Mouse (Mus musculus) c-Kit-positive CD71-positive TER-119-positive erythroid progenitor cells, embryonic 14.5 days (primary cell): Measurements from ENCODE around the gene Sft2d2.

Experiments used
- DNase-seq: peaks from one replicate; pipeline ENCODE4 v3.0.0-alpha.2; 2013; ENCODE audit warnings: low spot score

Gene Sft2d2

GRCm38 (mm10) chr1:165193880-165194661, at the start of gene Sft2d2:
Sft2d2 (minus strand) TSS chr1:165194438.
- DNase-seq: peak; percentile 87

GRCm38 (mm10) chr1:165236321-165237298, 42.4 kb upstream of the Sft2d2 start, which contains the start of gene Tiprl:
Tiprl (minus strand) TSS chr1:165236996.
- peak; percentile 95 for DNase-seq

GRCm38 (mm10) chr1:165235846-165236245, 41.6 kb upstream of the Sft2d2 start:
- no peak for DNase-seq

GRCm38 (mm10) chr1:165233806-165234205, 39.6 kb upstream of the Sft2d2 start:
- no peak for DNase-seq

- DNase-seq: no peak
These were observed 36.5 kb upstream of the Sft2d2 start for GRCm38 (mm10) chr1:165230691-165231090.

- no peak for DNase-seq
These were observed 35.3 kb upstream of the Sft2d2 start for GRCm38 (mm10) chr1:165229577-165229976.

- no peak for DNase-seq
These were observed 22.9 kb upstream of the Sft2d2 start for GRCm38 (mm10) chr1:165217023-165217589.

GRCm38 (mm10) chr1:165215831-165216230, 21.6 kb upstream of the Sft2d2 start:
- no peak for DNase-seq

GRCm38 (mm10) chr1:165205591-165205990, 11.4 kb upstream of the Sft2d2 start:
- no peak for DNase-seq

GRCm38 (mm10) chr1:165203488-165204035, 9.3 kb upstream of the Sft2d2 start:
- DNase-seq: no peak

- no peak for DNase-seq
These were observed 7.3 kb upstream of the Sft2d2 start for GRCm38 (mm10) chr1:165201445-165202012.

GRCm38 (mm10) chr1:165200748-165201147, 6.5 kb upstream of the Sft2d2 start:
- no peak for DNase-seq

GRCm38 (mm10) chr1:165199639-165200038, 5.4 kb upstream of the Sft2d2 start:
- no peak for DNase-seq

- no peak for DNase-seq
These were observed 4.7 kb upstream of the Sft2d2 start for GRCm38 (mm10) chr1:165198951-165199350.

- no peak for DNase-seq
These were observed 3.6 kb upstream of the Sft2d2 start for GRCm38 (mm10) chr1:165197875-165198274.

- no peak for DNase-seq
These were observed 1.2 kb upstream of the Sft2d2 start for GRCm38 (mm10) chr1:165195396-165195960.

- no peak for DNase-seq
These were observed 400 bp upstream of the Sft2d2 start for GRCm38 (mm10) chr1:165194662-165195013.

- peak; percentile 36 for DNase-seq
These were observed 812 bp downstream of the Sft2d2 start for GRCm38 (mm10) chr1:165193426-165193825.

- no peak for DNase-seq
These were observed 1.4 kb downstream of the Sft2d2 start for GRCm38 (mm10) chr1:165192714-165193264.

GRCm38 (mm10) chr1:165192102-165192501, 2.1 kb downstream of the Sft2d2 start:
- no peak for DNase-seq

- no peak for DNase-seq
These were observed 2.6 kb downstream of the Sft2d2 start for GRCm38 (mm10) chr1:165191611-165192010.
